Mouse (Mus musculus) lung, embryonic 15.5 days (tissue): ENCODE measurements around the gene Degs1. TPM values are rescaled to one million over a fixed set of nuclear protein-coding genes. Genes with fewer than 3 reads are reported as not detected.
"Not testable (repeated sequence)": the region's sequence is repeated elsewhere in the genome, so short reads cannot be mapped to it uniquely, and the experiment has no call there.

Experiments
- ATAC-seq: fragments of 200-750 bp; cut with Nextera tagmentation; 2 replicates; pipeline ENCODE4 v1.8.0; 2017; ENCODE audit warnings: moderate number of reproducible peaks, borderline replicate concordance; ENCODE audit not compliant: low FRiP score, low TSS enrichment; ENCODE audit errors: extremely low read depth
- H3K27ac ChIP-seq: fragments of 300-500 bp; sonication (generic); 2 replicates; pipeline ENCODE4 v1.5.1; 2015; ENCODE audit warnings: moderate library complexity, mild to moderate bottlenecking, inconsistent platforms
- H3K27me3 ChIP-seq: fragments of 300-500 bp; sonication (generic); 2 replicates; pipeline ENCODE4 v1.6.1; 2015; ENCODE audit warnings: inconsistent platforms
- H3K36me3 ChIP-seq: fragments of 300-500 bp; sonication (generic); 2 replicates; pipeline ENCODE4 v1.6.1; 2015; ENCODE audit warnings: inconsistent platforms
- H3K4me1 ChIP-seq: fragments of 300-500 bp; sonication (generic); 2 replicates; pipeline ENCODE4 v1.6.1; 2015; ENCODE audit warnings: inconsistent platforms
- H3K4me2 ChIP-seq: fragments of 300-500 bp; sonication (generic); 2 replicates; pipeline ENCODE4 v1.6.1; 2015; ENCODE audit warnings: inconsistent platforms, mild to moderate bottlenecking, moderate library complexity
- H3K4me3 ChIP-seq: fragments of 300-500 bp; sonication (generic); 2 replicates; pipeline ENCODE4 v1.5.1; 2015; ENCODE audit warnings: mild to moderate bottlenecking, inconsistent platforms
- H3K9ac ChIP-seq: fragments of 300-500 bp; sonication (generic); 2 replicates; pipeline ENCODE4 v1.6.1; 2015; ENCODE audit warnings: inconsistent platforms
- H3K9me3 ChIP-seq: fragments of 300-500 bp; sonication (generic); 2 replicates; pipeline ENCODE4 v1.6.1; 2016; ENCODE audit warnings: inconsistent platforms
- WGBS: fragments of 180-500 bp; shearing (Covaris S2); methylation state at CpG from one replicate; pipeline ENCODE4 v1.1.7; 2015; 5-methylcytosine and 5-hydroxymethylcytosine counted together
- polyA plus RNA-seq: library from polyadenylated mRNA; unstranded; fragments of >200 nt; fragmentation: Nextera tagmentation; extraction: Ambion mirVana; gene quantifications from 2 replicates; pipeline ENCODE4 v1.2.1, GENCODE M21; 2015

The Degs1 gene
- polyA plus RNA-seq, 1 experiment from 2014 or later: 130 TPM

- Histone ChIP-seq H3K4me2 (no peak overlapping the region), H3K36me3 (no peaks in the 10 kb centered on the region), H3K27ac (no peak overlapping the region), H3K9me3 (no peaks in the 10 kb centered on the region), H3K4me3 (no peak overlapping the region), H3K4me1 (peaks cover 2% of the 10 kb centered on the region; the same call in 1 of the 2 replicates), H3K9ac (no peak overlapping the region), H3K27me3 (no peaks in the 10 kb centered on the region)
- no peak for ATAC-seq
- WGBS: 82% methylated on average over 3 of the region's 3 CpGs
These were observed 14.6 kb upstream of the Degs1 start for GRCm38 (mm10) chr1:182297246-182297645.

- Histone ChIP-seq H3K9me3 (no peaks in the 10 kb centered on the region), H3K4me3 (no peak overlapping the region), H3K4me1 (peaks cover 4% of the 10 kb centered on the region; the same call in 1 of the 2 replicates), H3K27me3 (no peaks in the 10 kb centered on the region), H3K27ac (no peak overlapping the region), H3K4me2 (no peak overlapping the region), H3K9ac (no peak overlapping the region), H3K36me3 (no peaks in the 10 kb centered on the region)
- 80% methylated on average over 6 of the region's 6 CpGs for WGBS
- ATAC-seq: no peak
These were observed 14.2 kb upstream of the Degs1 start for GRCm38 (mm10) chr1:182296816-182297215.

- WGBS: 75% methylated on average over 6 of the region's 6 CpGs
- ATAC-seq: no peak
- H3K36me3 ChIP-seq: no peaks in the 10 kb centered on the region
- H3K4me1 ChIP-seq: peaks cover 4% of the 10 kb centered on the region; the same call in 1 of the 2 replicates
- H3K4me2 ChIP-seq: no peak overlapping the region
- H3K9me3 ChIP-seq: no peaks in the 10 kb centered on the region
- H3K27me3 ChIP-seq: no peaks in the 10 kb centered on the region
- H3K27ac ChIP-seq: no peak overlapping the region
- H3K9ac ChIP-seq: no peak overlapping the region
- H3K4me3 ChIP-seq: no peak overlapping the region
These were observed 13.5 kb upstream of the Degs1 start for GRCm38 (mm10) chr1:182296141-182296540.

GRCm38 (mm10) chr1:182292291-182292690 lies 9.7 kb upstream of the Degs1 start:
- no peak overlapping the region for H3K4me2 ChIP-seq
- no peaks in the 10 kb centered on the region for H3K36me3 ChIP-seq
- H3K9ac ChIP-seq: no peak overlapping the region
- H3K4me3 ChIP-seq: no peak overlapping the region
- no peaks in the 10 kb centered on the region for H3K27me3 ChIP-seq
- peaks cover 4% of the 10 kb centered on the region; the same call in 1 of the 2 replicates for H3K4me1 ChIP-seq
- no peak for ATAC-seq
- no peak overlapping the region for H3K27ac ChIP-seq
- H3K9me3 ChIP-seq: no peaks in the 10 kb centered on the region
- WGBS: 52% methylated on average over 4 of the region's 4 CpGs

GRCm38 (mm10) chr1:182290741-182291140 lies 8.1 kb upstream of the Degs1 start:
- not testable (repeated sequence) for H3K27me3 ChIP-seq, H3K4me1 ChIP-seq, ATAC-seq, H3K4me2 ChIP-seq, H3K27ac ChIP-seq, H3K4me3 ChIP-seq, H3K36me3 ChIP-seq, H3K9me3 ChIP-seq, H3K9ac ChIP-seq
- WGBS: 89% methylated on average over 3 of the region's 3 CpGs

- Histone ChIP-seq H3K27me3 (no peaks in the 10 kb centered on the region), H3K4me1 (peaks cover 4% of the 10 kb centered on the region; the same call in 1 of the 2 replicates), H3K9ac (no peak overlapping the region), H3K4me2 (no peak overlapping the region), H3K4me3 (no peak overlapping the region), H3K27ac (no peak overlapping the region), H3K36me3 (no peaks in the 10 kb centered on the region), H3K9me3 (no peaks in the 10 kb centered on the region)
- no peak for ATAC-seq
- WGBS: 50% methylated on average over 2 of the region's 2 CpGs
These were observed 7.2 kb upstream of the Degs1 start for GRCm38 (mm10) chr1:182289781-182290180.

GRCm38 (mm10) chr1:182288601-182289000 lies 6.0 kb upstream of the Degs1 start:
- H3K9me3 ChIP-seq: no peaks in the 10 kb centered on the region
- no peak overlapping the region for H3K4me2 ChIP-seq
- H3K27me3 ChIP-seq: no peaks in the 10 kb centered on the region
- H3K36me3 ChIP-seq: no peaks in the 10 kb centered on the region
- WGBS: 63% methylated on average over 2 of the region's 2 CpGs
- peaks cover 4% of the 10 kb centered on the region; the same call in 1 of the 2 replicates for H3K4me1 ChIP-seq
- no peak overlapping the region for H3K27ac ChIP-seq
- no peak for ATAC-seq
- no peak overlapping the region for H3K4me3 ChIP-seq
- H3K9ac ChIP-seq: no peak overlapping the region

GRCm38 (mm10) chr1:182287781-182288180 lies 5.2 kb upstream of the Degs1 start:
- no peak overlapping the region for H3K27ac ChIP-seq
- H3K4me3 ChIP-seq: no peak overlapping the region
- H3K4me2 ChIP-seq: no peak overlapping the region
- 46% methylated on average over 7 of the region's 7 CpGs for WGBS
- H3K36me3 ChIP-seq: no peaks in the 10 kb centered on the region
- no peak overlapping the region for H3K9ac ChIP-seq
- H3K4me1 ChIP-seq: peaks cover 10% of the 10 kb centered on the region; the same call in 1 of the 2 replicates
- no peak for ATAC-seq
- no peaks in the 10 kb centered on the region for H3K9me3 ChIP-seq
- no peaks in the 10 kb centered on the region for H3K27me3 ChIP-seq

- Histone ChIP-seq H3K4me1 (peaks cover 23% of the 10 kb centered on the region), H3K9me3 (no peaks in the 10 kb centered on the region), H3K27ac (no peak overlapping the region), H3K4me2 (no peak overlapping the region), H3K27me3 (no peaks in the 10 kb centered on the region), H3K4me3 (no peak overlapping the region), H3K36me3 (no peaks in the 10 kb centered on the region), H3K9ac (no peak overlapping the region)
- ATAC-seq: no peak
- 92% methylated on average over 2 of the region's 2 CpGs for WGBS
These were observed 2.2 kb upstream of the Degs1 start for GRCm38 (mm10) chr1:182284795-182285194.

- H3K4me3 ChIP-seq: peak overlapping the region; percentile 74
- peaks cover 11% of the 10 kb centered on the region for H3K36me3 ChIP-seq
- WGBS: 37% methylated on average over 7 of the region's 7 CpGs
- ATAC-seq: no peak
- H3K9ac ChIP-seq: no peak overlapping the region
- H3K9me3 ChIP-seq: no peaks in the 10 kb centered on the region
- peaks cover 23% of the 10 kb centered on the region for H3K4me1 ChIP-seq
- H3K27me3 ChIP-seq: no peaks in the 10 kb centered on the region
- peak overlapping the region; percentile 84 for H3K4me2 ChIP-seq
- peak overlapping the region; percentile 81; the same call in 1 of the 2 replicates for H3K27ac ChIP-seq
These were observed 627 bp upstream of the Degs1 start for GRCm38 (mm10) chr1:182283231-182283630.

GRCm38 (mm10) chr1:182281251-182281711 lies 1.3 kb downstream of the Degs1 start:
- peaks cover 25% of the 10 kb centered on the region for H3K36me3 ChIP-seq
- peak overlapping the region; percentile 84 for H3K4me2 ChIP-seq
- WGBS: 13% methylated on average over 9 of the region's 9 CpGs
- peaks cover 23% of the 10 kb centered on the region for H3K4me1 ChIP-seq
- H3K4me3 ChIP-seq: peak overlapping the region; percentile 74
- no peak overlapping the region for H3K27ac ChIP-seq
- H3K9me3 ChIP-seq: no peaks in the 10 kb centered on the region
- peak overlapping the region; percentile 3; the same call in 1 of the 2 replicates for H3K9ac ChIP-seq
- H3K27me3 ChIP-seq: no peaks in the 10 kb centered on the region
- no peak for ATAC-seq

- no peak for ATAC-seq
- WGBS: 52% methylated on average over 11 of the region's 11 CpGs
- no peak overlapping the region; the same call in 1 of the 2 replicates for H3K4me3 ChIP-seq
- H3K9me3 ChIP-seq: no peaks in the 10 kb centered on the region
- H3K4me2 ChIP-seq: peak overlapping the region; percentile 84
- no peak overlapping the region for H3K9ac ChIP-seq
- peaks cover 23% of the 10 kb centered on the region for H3K4me1 ChIP-seq
- H3K27ac ChIP-seq: no peak overlapping the region
- no peaks in the 10 kb centered on the region for H3K27me3 ChIP-seq
- H3K36me3 ChIP-seq: peaks cover 30% of the 10 kb centered on the region
These were observed 2.0 kb downstream of the Degs1 start for GRCm38 (mm10) chr1:182280577-182280976.

- H3K9me3 ChIP-seq: no peaks in the 10 kb centered on the region
- 81% methylated on average over 6 of the region's 6 CpGs for WGBS
- H3K4me3 ChIP-seq: no peak overlapping the region
- no peaks in the 10 kb centered on the region for H3K27me3 ChIP-seq
- no peak overlapping the region for H3K4me2 ChIP-seq
- peaks cover 23% of the 10 kb centered on the region for H3K4me1 ChIP-seq
- no peak overlapping the region for H3K9ac ChIP-seq
- no peak for ATAC-seq
- H3K36me3 ChIP-seq: peaks cover 34% of the 10 kb centered on the region
- no peak overlapping the region for H3K27ac ChIP-seq
These were observed 2.6 kb downstream of the Degs1 start for GRCm38 (mm10) chr1:182280046-182280445.
